Mouse (Mus musculus): ENCODE measurements around the gene Tex35.

The Tex35 gene

DNA sequence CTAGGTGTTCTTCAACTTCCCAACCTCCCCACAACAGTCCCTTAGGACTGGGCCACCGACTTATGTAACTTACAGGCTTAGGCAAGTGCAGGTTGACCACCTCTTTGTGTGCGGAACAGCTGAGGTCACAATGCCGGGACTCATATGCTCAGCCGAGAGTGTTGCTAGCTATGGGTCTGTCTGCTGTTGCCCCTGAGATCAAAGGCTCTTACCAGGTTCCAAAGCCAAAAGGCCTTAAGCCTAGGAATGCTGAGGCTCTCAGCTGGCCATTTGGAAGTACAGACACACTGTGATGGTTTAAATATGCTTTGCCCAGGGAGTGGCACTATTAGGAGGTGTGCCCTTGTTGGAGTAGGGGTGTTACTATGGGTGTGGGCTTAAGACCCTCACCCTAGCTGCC, at the start of gene Tex35:
Gene Tex35 (minus strand): TSS at position 101 of the 400 bp plus-strand sequence.
- no peak for DNase-seq

DNA sequence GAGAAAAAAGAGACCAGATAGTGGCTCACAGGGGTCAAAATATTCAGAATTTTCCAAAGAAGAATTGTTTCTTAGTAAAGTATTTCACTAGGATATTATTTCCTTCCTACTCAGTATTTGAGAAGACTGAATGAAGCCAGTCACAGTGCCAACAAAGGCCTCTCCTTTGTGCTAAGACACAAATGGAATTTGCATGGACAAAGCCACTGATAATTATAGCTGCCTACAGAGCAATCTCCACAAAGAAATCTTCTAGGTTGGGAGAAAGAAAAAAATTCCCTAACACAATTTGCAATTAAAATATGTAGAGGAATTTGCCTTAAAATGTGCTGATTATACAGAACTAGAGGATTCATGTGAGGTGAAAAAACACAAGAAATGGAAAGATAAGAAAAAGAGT, 45.3 kb upstream of the Tex35 start:
- no peak for DNase-seq

DNA sequence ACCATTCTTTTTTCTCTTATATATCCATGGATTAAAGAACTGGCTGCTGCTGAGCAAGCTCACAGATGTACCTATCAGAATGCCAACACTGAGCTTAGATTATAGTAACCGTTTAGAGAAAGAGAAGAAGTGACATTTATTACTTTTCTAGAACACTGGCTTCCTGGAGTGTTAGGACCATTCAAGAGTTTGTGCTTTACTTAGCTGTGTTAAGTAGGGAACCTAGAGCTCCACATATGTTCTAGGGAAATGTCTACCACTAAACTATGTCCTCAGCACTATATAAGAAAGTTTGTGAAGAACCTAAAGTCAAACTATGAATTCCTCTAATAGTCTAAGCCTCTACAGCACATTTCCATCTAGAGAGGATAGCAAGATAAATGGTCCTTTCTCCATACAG, 41.6 kb upstream of the Tex35 start:
- DNase-seq: no peak

DNA sequence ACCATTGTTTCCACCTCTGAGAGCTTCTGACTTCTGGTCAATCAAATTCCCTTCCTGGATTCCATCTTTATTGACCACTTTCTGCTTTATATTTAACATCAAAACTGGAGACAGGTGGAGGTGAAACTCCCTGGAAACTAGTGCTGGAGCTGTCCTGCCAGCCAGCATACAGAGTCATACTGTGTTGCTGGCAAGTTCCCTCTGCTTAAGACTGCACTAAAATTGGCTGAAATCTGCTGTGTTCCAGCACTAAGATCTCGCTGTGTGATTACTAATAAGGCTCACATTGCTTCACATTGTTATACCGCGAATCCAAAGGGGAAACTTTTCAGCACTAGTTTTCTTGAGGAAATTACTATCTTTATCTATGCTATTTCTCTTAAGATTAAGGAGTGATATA, 36.1 kb upstream of the Tex35 start:
- no peak for DNase-seq

DNA sequence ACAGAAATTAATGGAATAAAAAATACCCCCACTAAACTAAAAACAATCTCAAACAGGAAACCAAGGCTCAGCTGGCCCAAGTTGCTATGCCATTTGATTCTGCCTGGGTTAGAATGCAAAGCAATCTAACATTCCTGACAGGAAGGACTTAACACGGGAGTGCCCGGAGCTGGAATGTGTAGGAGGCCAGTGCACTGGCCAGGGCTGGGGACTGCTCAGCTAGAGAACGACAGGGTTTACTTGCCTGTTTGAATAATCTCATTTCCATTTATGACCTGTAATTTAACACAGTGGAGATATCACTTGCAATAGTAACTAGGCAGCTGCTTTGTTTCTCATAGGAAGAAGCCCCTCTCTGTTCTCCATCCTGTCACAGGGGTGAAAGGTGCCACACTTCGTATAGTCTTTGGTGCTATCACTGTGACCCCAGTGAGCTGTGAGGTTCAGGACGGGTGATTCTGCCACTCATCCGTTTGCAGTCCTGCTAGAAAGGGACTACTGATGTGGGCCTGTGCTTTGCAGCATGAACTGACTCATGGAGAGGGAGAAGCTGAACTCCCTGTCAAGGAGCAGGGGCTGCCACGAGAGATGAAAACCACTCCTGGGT, 34.9 kb upstream of the Tex35 start:
- DNase-seq: no peak

DNA sequence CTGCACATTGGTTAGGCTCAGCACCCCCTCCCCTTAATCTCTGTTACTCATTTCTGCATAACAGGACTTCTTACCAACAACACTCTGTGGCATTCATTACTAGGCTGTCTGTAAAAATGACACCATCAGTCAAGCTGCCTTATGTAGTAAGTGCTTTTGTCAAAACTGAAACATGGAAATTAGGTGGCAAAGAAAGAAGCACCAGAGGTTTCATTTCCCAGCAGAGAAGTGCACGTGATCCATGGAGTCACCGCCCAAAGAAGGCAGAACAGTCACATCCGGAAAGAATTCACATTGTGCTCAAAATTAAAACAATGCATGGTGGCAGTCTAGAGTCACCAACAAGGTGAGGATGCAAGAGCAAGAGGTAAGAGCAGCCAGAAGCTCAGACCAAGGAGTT, 32.5 kb upstream of the Tex35 start:
- no peak for DNase-seq

DNA sequence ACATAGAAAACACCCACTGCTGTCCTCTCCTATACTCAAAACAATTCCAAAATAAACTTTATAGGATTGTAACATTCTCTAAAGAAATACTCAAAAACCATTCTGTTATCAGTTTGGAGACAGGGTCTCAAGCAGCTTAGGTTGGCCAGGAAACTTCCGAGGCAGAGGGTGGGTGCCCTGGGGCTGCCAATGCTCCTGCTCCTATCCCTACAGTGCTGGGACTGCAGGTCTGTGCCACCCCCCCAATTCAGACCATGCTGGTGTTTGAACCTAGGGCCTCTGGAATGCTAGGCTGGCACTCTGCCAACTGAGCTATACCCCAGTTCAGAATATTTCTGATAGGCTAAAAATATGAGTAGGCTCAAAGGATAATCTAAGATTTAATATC, 29.4 kb upstream of the Tex35 start:
- DNase-seq: no peak

DNA sequence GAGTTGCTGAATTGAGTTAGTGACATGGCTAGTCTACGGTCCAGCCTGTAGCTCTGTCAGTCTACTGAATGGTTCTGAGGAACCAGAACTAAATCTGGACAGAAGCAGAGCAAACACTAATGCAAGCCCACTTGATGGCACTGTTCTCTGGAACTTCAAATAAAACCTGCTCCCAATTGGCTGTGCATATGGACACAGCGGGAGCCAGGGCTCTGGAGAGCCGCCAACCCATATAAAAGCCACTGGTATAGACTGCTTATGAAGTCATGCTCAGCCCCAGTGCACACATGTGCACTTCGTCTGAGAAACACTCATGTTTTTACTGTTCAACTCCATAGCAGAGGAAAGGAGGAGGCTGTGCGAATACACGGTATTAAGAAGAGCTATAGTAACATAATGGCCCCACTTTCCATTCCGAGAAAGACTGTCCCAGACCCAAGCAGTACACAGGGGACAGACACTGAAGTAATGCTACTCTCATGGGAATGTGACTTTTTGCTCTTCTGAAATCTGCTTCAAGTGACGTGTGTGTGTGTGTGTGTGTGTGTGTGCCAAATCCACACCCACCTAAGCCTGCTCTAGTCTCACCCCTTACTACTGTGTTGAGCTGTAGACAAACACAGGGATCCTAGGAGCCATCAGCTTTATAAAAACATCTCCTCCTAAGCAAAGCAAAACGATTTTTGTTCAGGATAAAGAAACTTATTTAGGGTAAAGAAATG, 28.8 kb upstream of the Tex35 start:
- DNase-seq: no peak

DNA sequence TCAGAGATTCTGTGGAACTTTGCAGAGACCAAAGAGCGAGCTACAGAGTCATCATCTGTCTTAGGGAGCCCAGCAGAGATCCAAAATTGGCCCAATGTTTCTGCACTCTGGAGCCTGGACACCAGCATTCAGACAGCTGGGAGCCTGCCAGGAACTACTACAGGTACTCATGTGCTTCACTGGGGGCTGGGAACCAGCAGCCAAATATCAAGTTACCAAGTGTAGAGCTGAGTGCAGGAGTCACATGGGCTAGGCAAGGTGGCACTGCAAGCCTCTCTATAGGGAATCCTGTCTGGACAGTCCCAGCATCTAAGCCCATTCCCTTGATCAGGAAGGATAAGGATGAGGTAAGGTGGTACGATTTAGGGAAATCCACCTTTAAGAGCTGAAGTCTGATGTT, 19.7 kb upstream of the Tex35 start:
- no peak for DNase-seq

DNA sequence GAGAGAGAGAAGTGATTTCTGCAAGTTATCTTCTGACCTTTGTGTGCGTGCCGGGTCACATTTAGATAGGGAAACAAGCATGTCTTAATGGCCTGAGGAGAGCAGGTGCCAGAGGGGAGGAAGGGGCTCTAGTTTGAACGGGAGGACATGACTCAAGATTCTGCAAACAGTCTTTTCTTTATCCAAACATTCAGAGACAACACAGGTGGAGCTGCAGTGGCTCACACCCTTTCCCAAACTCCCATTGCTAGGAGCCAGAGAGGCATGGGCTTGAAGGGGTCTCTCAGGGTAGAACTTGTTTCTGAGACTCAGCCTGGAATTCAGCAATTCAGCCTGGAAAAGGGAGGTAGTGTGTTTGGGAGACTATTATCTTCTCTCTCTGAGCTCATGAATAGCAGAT, 15.4 kb upstream of the Tex35 start:
- DNase-seq: no peak

DNA sequence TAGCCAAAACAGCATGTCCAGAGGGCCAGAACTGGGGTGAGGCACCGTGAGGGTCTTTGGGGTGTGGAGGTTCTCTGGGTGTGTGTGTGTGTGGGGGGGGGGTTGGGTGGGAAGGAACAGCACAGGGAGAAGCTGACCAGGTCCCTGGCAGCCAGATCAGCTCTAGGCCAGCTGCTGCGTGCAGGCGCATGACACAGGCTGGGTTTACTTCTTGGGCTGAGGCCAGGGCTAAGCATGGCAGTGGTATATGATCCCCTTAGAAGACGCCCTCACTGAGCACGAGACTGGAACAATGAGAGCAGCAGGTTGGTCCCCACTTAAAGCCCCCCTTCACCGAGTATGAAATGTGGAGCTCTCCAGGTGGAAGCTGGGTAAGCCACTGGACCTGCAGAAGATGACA, 10.7 kb upstream of the Tex35 start:
- no peak for DNase-seq

DNA sequence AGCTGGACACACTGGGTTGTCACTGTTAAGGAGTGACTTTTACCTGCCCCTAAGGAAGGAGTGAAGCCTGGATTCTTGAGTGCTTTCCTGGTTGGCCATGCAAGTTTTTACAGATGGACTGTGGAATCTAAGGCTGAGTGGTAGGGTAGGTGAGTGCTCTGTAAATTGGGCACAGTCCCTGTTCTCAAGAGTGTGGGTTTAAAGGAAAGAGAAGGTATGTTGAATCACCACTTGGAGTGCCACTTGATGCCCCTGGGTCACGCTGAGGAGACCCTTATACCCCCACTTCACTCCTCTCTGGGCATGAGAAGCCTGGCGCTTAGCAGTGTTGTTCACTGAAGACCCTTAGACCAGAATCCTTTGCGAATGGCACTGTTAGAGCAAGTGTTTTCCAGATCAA, 9.0 kb upstream of the Tex35 start:
- no peak for DNase-seq

DNA sequence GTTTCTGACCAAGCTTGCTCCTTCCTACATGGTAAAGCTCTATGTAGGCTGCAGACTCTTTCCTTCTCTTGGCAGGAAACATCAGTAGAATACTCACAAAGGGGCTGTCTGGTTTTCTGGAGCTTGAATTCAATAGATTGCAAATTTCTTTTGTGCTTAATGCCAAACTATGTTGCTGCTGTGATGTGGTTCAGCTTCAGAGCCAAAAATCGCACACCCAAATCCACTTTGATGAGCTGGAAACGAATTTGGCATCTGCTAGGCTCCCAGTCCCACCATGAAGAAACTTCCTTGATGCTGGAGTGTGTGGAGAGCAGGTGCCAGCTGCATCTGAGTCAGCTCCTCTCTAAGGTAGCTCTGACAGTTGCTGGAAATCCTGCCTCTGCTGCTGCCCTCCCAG, 6.0 kb upstream of the Tex35 start:
- no peak for DNase-seq

DNA sequence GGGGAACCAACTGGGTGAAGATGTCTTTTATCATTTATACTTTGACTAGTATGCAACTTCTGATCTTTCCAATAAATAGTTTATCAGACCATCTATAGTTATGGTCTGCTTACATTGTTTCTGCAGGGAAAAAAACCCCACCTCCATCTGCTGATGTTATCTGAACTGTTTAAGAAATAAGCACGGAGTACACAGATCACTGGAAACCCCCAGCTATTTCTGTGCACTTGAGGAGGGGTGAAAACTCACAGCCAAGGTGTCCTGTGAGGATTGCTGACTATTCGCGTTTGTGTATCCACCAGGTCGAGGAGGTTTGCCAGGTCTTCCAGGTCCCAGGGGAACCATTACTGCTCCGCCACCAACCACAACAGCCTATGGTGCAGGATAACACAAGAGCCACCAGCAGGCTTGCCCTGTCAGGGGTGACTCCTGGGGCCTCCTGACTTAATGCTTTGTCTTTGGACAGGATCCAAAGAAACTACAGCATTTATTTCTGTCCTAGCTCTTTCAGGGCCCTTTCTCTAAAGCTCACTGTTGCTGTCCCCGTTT, 1.9 kb upstream of the Tex35 start:
- DNase-seq: no peak

DNA sequence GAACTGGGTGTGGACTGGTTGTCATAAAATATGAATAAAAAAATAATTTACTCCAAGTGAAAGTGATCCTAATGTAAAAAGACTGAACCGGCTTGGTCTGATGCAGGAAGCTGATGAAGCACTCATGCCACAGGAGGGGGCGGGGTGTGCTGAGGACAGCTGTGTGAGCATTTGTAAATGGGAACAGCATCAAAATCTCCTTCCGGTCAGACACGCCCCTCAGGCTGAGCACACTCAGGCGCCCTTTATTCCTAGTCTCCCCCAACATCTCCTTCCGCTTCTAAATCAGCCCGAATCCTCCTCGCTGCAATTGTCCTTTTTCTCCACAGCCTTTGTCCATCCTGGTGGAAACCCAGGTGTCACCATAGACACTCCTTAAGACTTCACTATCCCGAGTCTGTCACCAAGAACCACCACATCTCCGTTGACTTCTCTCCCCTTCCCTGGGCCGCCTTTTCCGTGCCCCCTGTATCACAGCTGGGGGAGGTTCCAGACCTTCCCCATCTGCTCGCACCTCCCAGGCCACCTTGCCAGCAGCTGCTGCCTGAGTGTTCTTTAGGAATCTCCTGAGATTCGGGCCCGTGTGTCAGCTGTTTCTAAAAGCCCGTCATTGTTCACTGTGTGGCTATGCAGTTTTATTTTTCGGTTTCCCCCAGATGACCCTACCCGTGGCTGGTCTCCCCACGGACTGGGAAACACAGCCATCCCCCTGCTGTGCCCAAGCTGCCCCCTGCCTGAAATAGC, 7.2 kb downstream of the Tex35 start:
- no peak for DNase-seq

DNA sequence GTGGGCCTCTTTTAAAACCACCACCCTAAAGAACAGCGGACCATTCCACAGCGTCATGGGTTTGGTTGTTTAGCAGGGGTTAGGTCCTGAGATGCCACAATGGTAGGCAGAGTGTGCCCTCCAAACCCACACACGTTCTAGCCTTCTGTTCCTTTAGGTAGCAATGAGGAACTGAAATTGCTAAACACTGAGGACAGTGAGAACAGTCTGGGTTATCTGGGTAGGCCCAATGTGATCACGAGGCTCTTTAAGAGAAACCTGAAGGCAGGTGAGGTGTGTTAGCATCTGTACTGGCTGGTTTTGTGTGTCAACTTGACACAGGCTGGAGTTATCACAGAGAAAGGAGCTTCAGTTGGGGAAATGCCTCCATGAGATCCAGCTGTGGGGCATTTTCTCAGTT, 12.9 kb downstream of the Tex35 start:
- DNase-seq: no peak

DNA sequence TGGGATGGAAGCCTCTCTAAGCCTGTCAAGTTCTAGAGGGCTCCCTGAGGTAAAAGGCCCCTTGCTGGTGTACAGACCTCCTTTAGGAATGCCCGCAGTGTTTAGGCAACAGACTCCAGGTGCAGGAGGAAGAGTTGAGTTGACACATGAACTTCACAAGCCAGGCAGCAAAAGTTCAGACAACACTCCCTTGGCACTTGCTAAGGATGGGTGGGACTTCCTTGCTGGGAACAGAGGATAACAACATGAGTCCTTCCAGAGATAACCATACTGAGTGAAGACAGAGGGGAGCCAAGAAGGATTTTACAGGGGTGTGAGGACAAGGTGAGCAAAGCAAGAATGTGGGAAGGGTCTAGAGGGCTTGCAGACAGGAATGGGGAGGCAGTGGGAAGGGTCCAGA, 15.9 kb downstream of the Tex35 start:
- DNase-seq: no peak

DNA sequence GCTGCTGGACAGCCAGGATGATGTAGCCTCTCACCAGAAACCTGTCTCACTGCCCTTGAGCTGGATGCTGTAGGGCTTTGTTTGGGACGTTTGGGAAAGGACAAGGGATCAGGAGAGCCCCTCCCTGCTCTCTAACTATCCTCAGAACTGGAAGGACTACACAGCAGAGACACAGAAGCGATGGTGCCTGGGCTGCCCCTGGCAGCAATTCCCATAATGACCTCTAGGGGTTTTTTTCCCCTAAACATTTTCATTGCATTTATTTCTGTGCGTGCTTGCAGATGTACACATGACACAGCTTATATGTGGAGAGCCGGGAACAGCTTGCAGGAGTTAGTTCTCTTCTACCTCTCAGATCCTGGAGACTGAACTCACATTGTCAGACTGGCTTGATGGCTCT, 16.3 kb downstream of the Tex35 start:
- no peak for DNase-seq

DNA sequence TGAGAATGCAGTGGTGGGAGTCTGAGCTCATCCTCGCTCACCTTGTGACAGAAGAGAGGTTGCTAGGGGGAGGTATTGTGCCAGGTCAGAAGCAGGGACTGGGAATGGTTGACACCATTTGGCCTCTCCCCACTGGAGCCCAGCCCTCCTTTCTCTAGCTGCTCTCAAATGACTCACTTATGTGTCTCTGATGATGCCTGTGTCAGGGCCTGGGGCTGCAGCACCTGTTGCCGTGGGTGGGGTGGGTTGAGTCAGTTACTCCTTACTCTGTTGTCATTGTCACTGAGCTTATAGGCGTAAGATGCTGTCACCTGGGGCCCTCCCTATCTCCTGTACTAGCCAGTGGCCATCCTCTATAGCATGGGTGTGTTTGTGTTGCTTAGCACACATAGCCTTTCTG, 17.6 kb downstream of the Tex35 start:
- DNase-seq: no peak

DNA sequence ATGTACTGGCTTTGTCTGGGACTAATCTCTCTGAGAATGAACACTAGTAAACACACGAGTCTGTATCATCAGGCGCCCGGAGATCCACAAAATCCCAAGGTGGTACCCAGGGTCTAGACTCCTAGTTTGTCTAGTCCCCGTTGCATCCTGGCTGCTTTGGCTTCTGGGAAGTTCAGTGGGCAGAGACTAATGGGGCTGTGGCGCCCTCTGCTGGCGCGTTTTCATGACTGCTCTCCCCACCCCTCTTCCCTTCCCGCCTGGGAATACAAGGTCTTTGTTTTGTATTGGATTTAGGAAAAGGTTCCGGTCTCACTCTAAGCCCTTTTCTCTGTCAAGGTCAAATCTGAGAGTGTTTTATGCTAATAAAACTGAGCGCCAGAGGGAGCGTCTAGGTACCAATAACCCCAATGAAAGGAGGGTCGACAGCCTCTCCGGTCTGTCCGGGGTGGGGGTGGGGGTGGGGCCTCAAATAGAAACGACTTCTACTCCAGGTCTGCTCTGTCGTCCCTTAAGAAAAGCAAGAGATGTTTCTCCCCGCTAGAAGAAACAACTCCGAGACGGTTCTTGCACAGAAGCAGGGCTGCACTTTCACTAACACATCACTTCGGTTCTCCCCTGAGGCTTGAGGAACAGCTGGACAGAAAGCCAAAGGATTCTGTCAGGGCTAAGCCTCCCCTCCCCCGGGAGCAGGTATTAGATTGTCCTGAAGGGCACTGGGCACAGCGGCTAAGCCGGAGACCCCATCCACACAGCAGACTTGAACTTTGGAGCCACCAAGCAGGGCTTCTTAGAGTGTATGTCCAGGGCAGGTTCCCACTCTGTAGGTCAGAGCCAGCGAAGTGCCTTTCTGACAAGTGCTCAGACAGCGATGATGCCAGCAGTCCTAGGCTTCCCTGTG, 22.1 kb downstream of the Tex35 start:
- DNase-seq: peak in 1 of 2 experiments; percentile 70

DNA sequence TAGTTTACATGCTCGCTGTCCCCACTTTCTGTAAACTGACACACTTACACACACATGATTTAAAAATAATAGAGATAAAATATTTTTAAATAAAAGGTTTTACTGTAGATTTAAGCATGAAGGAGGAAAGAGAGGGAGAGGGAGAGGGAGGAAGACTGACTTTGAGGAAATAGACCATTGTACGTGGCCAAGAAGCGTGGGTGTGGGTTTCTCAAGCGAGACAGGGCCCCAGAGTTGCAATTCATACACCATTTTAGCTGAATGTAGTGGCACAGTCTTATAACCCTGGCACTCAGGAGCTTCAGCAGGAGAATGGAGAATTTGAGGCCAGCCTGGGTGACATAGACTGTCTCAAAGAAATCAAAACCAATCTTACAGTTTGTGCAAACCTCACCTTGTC, 25.5 kb downstream of the Tex35 start:
- DNase-seq: no peak

DNA sequence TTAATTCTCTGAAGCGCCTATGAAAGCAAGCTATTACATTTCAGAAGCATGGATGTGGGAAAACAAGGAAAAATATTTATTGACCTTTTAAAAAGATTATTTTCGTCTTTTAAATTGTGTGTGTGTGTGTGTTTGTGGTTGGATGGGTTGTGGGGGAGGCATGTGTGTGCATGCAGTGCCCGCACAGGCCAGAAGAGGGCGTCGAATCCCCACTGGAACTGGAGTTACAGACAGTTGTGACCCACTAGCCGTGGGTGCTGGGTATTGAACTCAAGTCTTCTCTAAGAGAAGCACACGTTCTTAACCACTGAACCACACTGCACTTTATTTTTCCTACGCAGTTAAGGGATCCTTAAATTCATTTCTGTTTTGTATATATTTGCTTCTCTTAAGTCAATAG, 26.5 kb downstream of the Tex35 start:
- DNase-seq: no peak
